Mouse (Mus musculus) embryonic facial prominence, embryonic 10.5 days (tissue): ENCODE data around the gene Pigb. TPM values are rescaled to one million over a fixed set of nuclear protein-coding genes. Genes with fewer than 3 reads are reported as not detected.
"Not testable (repeated sequence)": the region's sequence is repeated elsewhere in the genome, so short reads cannot be mapped to it uniquely, and the experiment has no call there.

Source experiments
- DNase-seq: peaks from one replicate; pipeline ENCODE4 v3.0.0-alpha.2; 2017; ENCODE audit warnings: low spot score
- H3K27ac ChIP-seq: fragments of 300-500 bp; sonication (generic); replicated peaks from 2 replicates; pipeline ENCODE4 v1.5.1; 2016; ENCODE audit warnings: mild to moderate bottlenecking
- H3K27me3 ChIP-seq: fragments of 300-500 bp; sonication (generic); replicated peaks from 2 replicates; pipeline ENCODE4 v1.6.1; 2016; ENCODE audit warnings: low read depth, mild to moderate bottlenecking; ENCODE audit not compliant: poor library complexity, severe bottlenecking
- H3K36me3 ChIP-seq: fragments of 300-500 bp; sonication (generic); replicated peaks from 2 replicates; pipeline ENCODE4 v1.6.1; 2016; ENCODE audit warnings: mild to moderate bottlenecking, moderate library complexity
- H3K4me1 ChIP-seq: fragments of 300-500 bp; sonication (generic); 2 replicates; pipeline ENCODE4 v1.6.1; 2016
- H3K4me3 ChIP-seq: fragments of 300-500 bp; sonication (generic); 2 replicates; pipeline ENCODE4 v1.5.1; 2016; ENCODE audit warnings: mild to moderate bottlenecking, moderate library complexity
- H3K9me3 ChIP-seq: fragments of 300-500 bp; sonication (generic); 2 replicates; pipeline ENCODE4 v1.6.1; 2016; ENCODE audit warnings: mild to moderate bottlenecking
- WGBS: fragments of 180-500 bp; shearing (Covaris S2); methylation state at CpG from one replicate; pipeline ENCODE4 v1.1.7; 2016; 5-methylcytosine and 5-hydroxymethylcytosine counted together
- polyA plus RNA-seq: library from polyadenylated mRNA; unstranded; fragments of >200 nt; fragmentation: Nextera tagmentation; extraction: Ambion mirVana; gene quantifications from 2 replicates; pipeline ENCODE4 v1.2.1, GENCODE M21; 2016

Pigb gene
- polyA plus RNA-seq, result 15.0 and 17.4 TPM in 2 replicates

- H3K4me1 ChIP-seq, result peaks cover 29% of the 10 kb centered on the region
- WGBS, result 33% methylated on average over 6 of the region's 6 CpGs
Observed at GRCm38 (mm10) chr9:73040080-73040479, at the start of gene Pigb. Gene Pigb, minus strand, starts transcription at chr9:73040378.

GRCm38 (mm10) chr9:73089222-73089920 is 49.2 kb upstream of the Pigb start:
- no peak for DNase-seq
- Histone ChIP-seq H3K9me3 (no peaks in the 10 kb centered on the region), H3K27me3 (no peaks in the 10 kb centered on the region), H3K36me3 (no peaks in the 10 kb centered on the region), H3K4me3 (no peak overlapping the region), H3K27ac (no peak overlapping the region), H3K4me1 (peaks cover under 1% of the 10 kb centered on the region; the same call in 1 of the 2 replicates)
- 76% methylated on average over 16 of the region's 16 CpGs for WGBS

More at GRCm38 (mm10) chr9:73040080-73040479, at the start of gene Pigb:
- Histone ChIP-seq H3K27me3 (peaks cover 2% of the 10 kb centered on the region; the same call in 1 of the 2 replicates), H3K9me3 (no peaks in the 10 kb centered on the region), H3K27ac (peak within 1 kb of the TSS; percentile 88), H3K4me3 (peak within 1 kb of the TSS; percentile 89), H3K36me3 (peaks cover 4% of the 10 kb centered on the region)
- no peak for DNase-seq

DNA sequence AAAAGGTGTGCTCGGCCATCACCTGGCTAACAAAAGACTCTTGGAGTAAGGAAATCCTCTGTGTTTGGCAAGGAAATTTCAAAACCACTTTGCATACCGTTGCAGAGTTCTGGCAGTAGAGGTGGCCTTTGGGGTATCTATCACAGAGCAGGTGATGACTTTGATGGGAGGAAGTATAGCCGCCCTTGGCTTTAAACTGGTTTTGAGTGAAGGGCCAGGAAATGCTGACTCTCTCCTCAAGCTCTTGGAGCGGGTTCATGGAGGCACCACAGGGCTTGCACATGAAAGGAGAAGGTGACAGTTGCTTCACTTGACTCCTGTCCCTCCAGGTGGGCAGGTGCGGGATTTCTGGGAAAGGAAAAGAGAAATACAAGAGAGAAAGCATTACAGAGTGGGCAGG is 47.4 kb upstream of the Pigb start:
- Histone ChIP-seq H3K27ac (no peak overlapping the region), H3K9me3 (no peaks in the 10 kb centered on the region), H3K27me3 (no peaks in the 10 kb centered on the region), H3K4me1 (no peaks in the 10 kb centered on the region), H3K4me3 (no peak overlapping the region), H3K36me3 (no peaks in the 10 kb centered on the region)
- 81% methylated on average over 5 of the region's 5 CpGs for WGBS
- DNase-seq, result no peak

GRCm38 (mm10) chr9:73087121-73087520 is 46.9 kb upstream of the Pigb start:
- Histone ChIP-seq H3K4me3 (no peak overlapping the region), H3K9me3 (no peaks in the 10 kb centered on the region), H3K36me3 (no peaks in the 10 kb centered on the region), H3K4me1 (no peaks in the 10 kb centered on the region), H3K27me3 (no peaks in the 10 kb centered on the region), H3K27ac (no peak overlapping the region)
- no peak for DNase-seq
- WGBS, result 67% methylated on average over 8 of the region's 8 CpGs

GRCm38 (mm10) chr9:73085845-73086244 is 45.7 kb upstream of the Pigb start:
- Histone ChIP-seq H3K4me3 (no peak overlapping the region), H3K4me1 (no peaks in the 10 kb centered on the region), H3K27me3 (no peaks in the 10 kb centered on the region), H3K27ac (no peak overlapping the region), H3K36me3 (no peaks in the 10 kb centered on the region), H3K9me3 (no peaks in the 10 kb centered on the region)
- 87% methylated on average over 6 of the region's 6 CpGs for WGBS
- DNase-seq, result no peak

GRCm38 (mm10) chr9:73083956-73084355 is 43.8 kb upstream of the Pigb start:
- Histone ChIP-seq H3K4me1 (no peaks in the 10 kb centered on the region), H3K27ac (no peak overlapping the region), H3K4me3 (no peak overlapping the region), H3K36me3 (no peaks in the 10 kb centered on the region), H3K9me3 (no peaks in the 10 kb centered on the region), H3K27me3 (no peaks in the 10 kb centered on the region)
- no peak for DNase-seq
- 79% methylated on average over 6 of the region's 6 CpGs for WGBS

GRCm38 (mm10) chr9:73082291-73083000 is 42.3 kb upstream of the Pigb start:
- 80% methylated on average over 8 of the region's 8 CpGs for WGBS
- H3K27me3 ChIP-seq, result no peaks in the 10 kb centered on the region
- no peaks in the 10 kb centered on the region for H3K36me3 ChIP-seq
- no peaks in the 10 kb centered on the region for H3K9me3 ChIP-seq
- H3K27ac ChIP-seq, result no peak overlapping the region
- DNase-seq, result no peak
- H3K4me1 ChIP-seq, result no peaks in the 10 kb centered on the region
- no peak overlapping the region for H3K4me3 ChIP-seq

GRCm38 (mm10) chr9:73079801-73080325 is 39.7 kb upstream of the Pigb start:
- WGBS, result 38% methylated on average over 7 of the region's 7 CpGs
- Histone ChIP-seq H3K4me3 (no peak overlapping the region), H3K27ac (no peak overlapping the region), H3K27me3 (no peaks in the 10 kb centered on the region), H3K9me3 (no peaks in the 10 kb centered on the region), H3K4me1 (no peaks in the 10 kb centered on the region), H3K36me3 (no peaks in the 10 kb centered on the region)
- no peak for DNase-seq

DNA sequence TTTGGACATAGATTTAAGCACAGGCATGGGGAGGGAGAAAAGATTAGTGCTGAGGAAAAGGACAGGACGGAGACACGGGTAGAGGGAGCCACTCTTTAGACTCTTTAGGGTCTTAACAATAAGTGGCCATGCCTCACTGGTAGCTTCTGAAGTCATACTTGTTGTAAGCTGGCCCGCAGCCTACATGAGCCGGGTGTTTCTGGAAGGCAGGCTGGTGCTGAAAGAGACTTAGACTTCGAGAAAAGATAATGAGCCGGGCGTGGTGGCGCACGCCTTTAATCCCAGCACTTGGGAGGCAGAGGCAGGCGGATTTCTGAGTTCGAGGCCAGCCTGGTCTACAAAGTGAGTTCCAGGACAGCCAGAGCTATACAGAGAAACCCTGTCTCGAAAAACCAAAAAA is 39.2 kb upstream of the Pigb start:
- WGBS, result 90% methylated on average over 11 of the region's 12 CpGs
- not testable (repeated sequence) for H3K36me3 ChIP-seq, H3K9me3 ChIP-seq, H3K27ac ChIP-seq, H3K27me3 ChIP-seq, DNase-seq, H3K4me1 ChIP-seq, H3K4me3 ChIP-seq

- Histone ChIP-seq H3K36me3 (no peaks in the 10 kb centered on the region), H3K27ac (no peak overlapping the region), H3K9me3 (no peaks in the 10 kb centered on the region; the same call in 1 of the 2 replicates), H3K4me3 (no peak overlapping the region), H3K27me3 (no peaks in the 10 kb centered on the region), H3K4me1 (peaks cover 3% of the 10 kb centered on the region)
- no peak for DNase-seq
- WGBS, result 90% methylated on average over 5 of the region's 5 CpGs
Observed at GRCm38 (mm10) chr9:73073169-73073568, 33.0 kb upstream of the Pigb start.

DNA sequence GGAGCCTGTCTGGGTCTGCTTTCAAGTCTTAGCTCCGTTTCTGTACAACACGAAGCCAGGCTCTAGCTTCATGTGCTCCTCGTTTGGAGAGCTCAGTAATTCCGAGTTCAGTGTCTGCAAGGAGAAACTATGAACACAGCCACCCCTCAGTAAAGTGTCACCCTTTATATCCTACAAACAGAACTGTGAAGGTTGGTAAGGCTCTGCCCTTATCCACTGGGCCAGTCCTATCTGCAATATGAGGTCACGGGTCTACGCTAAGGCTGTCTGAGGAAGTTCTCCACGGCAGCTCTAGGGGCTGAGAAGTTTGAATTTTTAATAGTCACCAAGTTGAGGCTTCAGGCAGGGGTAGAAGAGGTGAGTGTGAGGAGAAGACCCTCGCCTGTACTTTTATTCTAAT is 32.2 kb upstream of the Pigb start:
- Histone ChIP-seq H3K27me3 (no peaks in the 10 kb centered on the region), H3K36me3 (no peaks in the 10 kb centered on the region), H3K4me1 (peaks cover 10% of the 10 kb centered on the region), H3K27ac (no peak overlapping the region), H3K4me3 (no peak overlapping the region), H3K9me3 (no peaks in the 10 kb centered on the region; the same call in 1 of the 2 replicates)
- no peak for DNase-seq
- WGBS, result 84% methylated on average over 8 of the region's 8 CpGs

GRCm38 (mm10) chr9:73070971-73071659 is 30.9 kb upstream of the Pigb start:
- Histone ChIP-seq H3K27me3 (no peaks in the 10 kb centered on the region), H3K4me3 (no peak overlapping the region), H3K27ac (no peak overlapping the region), H3K36me3 (no peaks in the 10 kb centered on the region), H3K9me3 (no peaks in the 10 kb centered on the region; the same call in 1 of the 2 replicates), H3K4me1 (peaks cover 18% of the 10 kb centered on the region)
- WGBS, result 73% methylated on average over 10 of the region's 10 CpGs
- DNase-seq, result no peak
